Mouse (Mus musculus) testis, adult 2 months (tissue): ENCODE measurements around the gene Atg10. TPM values are rescaled to one million over a fixed set of nuclear protein-coding genes. Genes with fewer than 3 reads are reported as not detected.

Experiments used
- H3K27ac ChIP-seq: fragments of 200-500 bp; 2 replicates; pipeline ENCODE4 v1.5.1; 2012; ENCODE audit warnings: low read depth, low read length; ENCODE audit not compliant: control insufficient read depth, insufficient read depth
- H3K27me3 ChIP-seq: fragments of 200-500 bp; 2 replicates; pipeline ENCODE4 v1.6.1; 2012; ENCODE audit warnings: mild to moderate bottlenecking, low read length, moderate library complexity; ENCODE audit not compliant: control insufficient read depth, insufficient read depth
- H3K36me3 ChIP-seq: fragments of 200-500 bp; 2 replicates; pipeline ENCODE4 v1.6.1; 2012; ENCODE audit warnings: mild to moderate bottlenecking, low read length; ENCODE audit not compliant: control insufficient read depth, insufficient read depth
- H3K4me1 ChIP-seq: fragments of 200-500 bp; 2 replicates; pipeline ENCODE4 v1.6.1; 2012; ENCODE audit warnings: low read length; ENCODE audit not compliant: control insufficient read depth, insufficient read depth
- H3K4me3 ChIP-seq: fragments of 200-500 bp; 2 replicates; pipeline ENCODE4 v1.5.1; 2012; ENCODE audit warnings: low read depth, mild to moderate bottlenecking, low read length, moderate library complexity, mixed read lengths; ENCODE audit not compliant: control insufficient read depth
- CTCF ChIP-seq: fragments of 200-500 bp; IDR thresholded peaks from 2 replicates; pipeline ENCODE4 v1.5.1; 2012; ENCODE audit warnings: low read depth, mild to moderate bottlenecking, inconsistent platforms, low read length, moderate library complexity; ENCODE audit not compliant: control insufficient read depth, insufficient read depth, insufficient replicate concordance
- POLR2A ChIP-seq: fragments of 200-500 bp; IDR thresholded peaks from 2 replicates; pipeline ENCODE4 v1.6.1; 2012; ENCODE audit warnings: low read depth, mild to moderate bottlenecking, inconsistent platforms, low read length, moderate library complexity; ENCODE audit not compliant: control insufficient read depth
- polyA plus RNA-seq: library from polyadenylated mRNA; depleted of rRNA; stranded (reverse); fragments of >200 nt; gene quantifications from 2 replicates; pipeline ENCODE4 v1.2.3, GENCODE M21; 2012

Atg10 gene
- polyA plus RNA-seq, 1 experiment = 1.1 TPM

DNA sequence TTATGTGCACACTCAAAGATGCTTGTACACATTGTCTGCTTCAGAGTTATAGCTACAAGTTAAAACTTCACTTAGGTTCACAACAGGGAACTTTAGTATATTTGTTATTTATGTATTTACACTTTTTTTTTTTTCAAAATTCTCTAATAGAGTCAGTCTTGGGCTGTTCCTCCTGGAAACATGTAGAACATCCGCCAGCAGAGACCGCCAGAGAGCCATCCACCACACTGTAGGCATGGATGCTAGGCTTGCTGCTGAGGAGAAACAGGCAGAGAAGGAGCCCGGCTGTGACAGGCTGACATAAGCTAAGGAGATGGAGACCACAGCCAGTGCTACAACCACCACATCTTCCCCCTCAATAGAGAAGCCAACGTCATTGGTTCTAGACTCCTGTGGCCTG lies 256.3 kb downstream of the Atg10 start:
- H3K27ac ChIP-seq = no peak overlapping the region
- H3K36me3 ChIP-seq = no peaks in the 10 kb centered on the region
- H3K27me3 ChIP-seq = no peaks in the 10 kb centered on the region
- peak; percentile 66; the same call in 1 of the 2 replicates for TF ChIP-seq CTCF
- no peak for TF ChIP-seq POLR2A
- H3K4me3 ChIP-seq = no peak overlapping the region
- no peaks in the 10 kb centered on the region for H3K4me1 ChIP-seq

DNA sequence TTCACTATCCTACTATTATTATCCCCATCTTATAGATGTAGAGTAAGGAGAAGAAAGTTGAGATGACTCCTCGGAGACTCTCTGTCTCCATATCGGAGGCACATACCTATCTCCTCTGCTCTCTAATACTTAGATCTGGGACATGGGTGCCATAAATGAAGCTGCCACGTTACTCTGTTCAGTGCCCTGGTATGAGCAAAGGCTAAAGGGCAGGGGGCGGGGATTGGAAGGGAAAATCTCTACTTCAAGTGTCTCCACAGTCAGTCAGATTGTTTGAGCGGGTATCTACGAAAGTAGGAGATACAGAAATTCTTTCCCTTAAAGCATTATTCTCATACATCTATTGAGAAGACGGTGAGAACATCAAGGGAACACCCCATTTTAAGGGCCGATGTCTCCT lies 257.8 kb downstream of the Atg10 start:
- no peaks in the 10 kb centered on the region for H3K4me1 ChIP-seq
- H3K27me3 ChIP-seq = no peaks in the 10 kb centered on the region
- TF ChIP-seq POLR2A = no peak
- no peak for TF ChIP-seq CTCF
- H3K27ac ChIP-seq = no peak overlapping the region
- H3K36me3 ChIP-seq = no peaks in the 10 kb centered on the region
- H3K4me3 ChIP-seq = no peak overlapping the region

- Histone ChIP-seq H3K4me3 (no peak overlapping the region), H3K27ac (no peak overlapping the region), H3K27me3 (no peaks in the 10 kb centered on the region), H3K36me3 (no peaks in the 10 kb centered on the region), H3K4me1 (no peaks in the 10 kb centered on the region)
- TF ChIP-seq POLR2A (no peak), CTCF (no peak)
Measured at GRCm38 (mm10) chr13:90964511-90964910, 259.3 kb downstream of the Atg10 start.

- TF ChIP-seq POLR2A (no peak), CTCF (no peak)
- Histone ChIP-seq H3K27ac (peak overlapping the region; percentile 39), H3K4me3 (no peak overlapping the region), H3K4me1 (no peaks in the 10 kb centered on the region), H3K27me3 (no peaks in the 10 kb centered on the region), H3K36me3 (no peaks in the 10 kb centered on the region)
Measured at GRCm38 (mm10) chr13:90962836-90963760, 260.7 kb downstream of the Atg10 start.

- no peak for TF ChIP-seq POLR2A
- no peak for TF ChIP-seq CTCF
- Histone ChIP-seq H3K27me3 (no peaks in the 10 kb centered on the region), H3K4me3 (no peak overlapping the region), H3K36me3 (no peaks in the 10 kb centered on the region), H3K27ac (no peak overlapping the region), H3K4me1 (no peaks in the 10 kb centered on the region)
Measured at GRCm38 (mm10) chr13:90960591-90960990, 263.2 kb downstream of the Atg10 start.

DNA sequence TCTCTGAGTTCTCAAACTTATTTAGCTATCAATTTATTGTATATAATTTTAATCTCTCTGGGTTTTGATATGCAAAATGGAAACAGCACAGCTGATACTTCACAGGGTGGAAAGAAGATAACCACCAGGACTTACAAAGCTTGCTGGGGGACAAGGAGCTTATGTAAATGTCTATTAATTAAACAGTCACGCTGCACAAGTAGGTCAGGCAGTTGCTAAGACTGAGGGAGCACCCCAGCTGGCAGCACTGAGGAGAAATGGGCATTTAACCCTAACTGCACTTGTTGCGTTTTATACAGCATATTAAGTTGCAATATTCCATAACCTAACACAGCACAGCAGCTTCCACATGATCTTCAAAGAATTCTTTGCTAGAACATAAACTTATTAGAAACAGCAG lies 264.9 kb downstream of the Atg10 start:
- Histone ChIP-seq H3K4me1 (no peaks in the 10 kb centered on the region), H3K27ac (no peak overlapping the region), H3K36me3 (no peaks in the 10 kb centered on the region), H3K4me3 (no peak overlapping the region), H3K27me3 (no peaks in the 10 kb centered on the region)
- no peak for TF ChIP-seq CTCF
- no peak for TF ChIP-seq POLR2A

DNA sequence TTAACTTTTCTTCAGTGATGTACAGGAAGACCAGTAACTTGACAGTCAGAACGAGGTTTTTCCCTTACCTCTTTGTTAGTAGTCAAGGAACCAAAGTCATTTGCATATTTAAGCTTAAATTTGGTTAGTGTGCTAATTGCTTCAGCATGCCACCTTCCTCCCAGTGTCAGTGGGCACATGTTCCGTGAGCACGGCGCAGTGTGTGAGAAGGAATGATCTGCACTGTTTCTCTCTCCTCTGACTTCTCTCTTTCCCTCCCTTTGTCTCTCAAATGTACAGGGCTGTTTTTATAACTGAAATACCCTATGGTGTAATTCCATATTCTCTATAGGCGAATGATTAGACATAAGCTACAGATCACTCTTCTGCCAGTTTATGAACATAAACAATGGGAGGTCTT lies 284.2 kb downstream of the Atg10 start:
- Histone ChIP-seq H3K27me3 (no peaks in the 10 kb centered on the region), H3K4me3 (no peak overlapping the region), H3K36me3 (no peaks in the 10 kb centered on the region), H3K27ac (no peak overlapping the region), H3K4me1 (no peaks in the 10 kb centered on the region)
- TF ChIP-seq CTCF (no peak), POLR2A (no peak)
